Mouse (Mus musculus): ENCODE data around the gene Pank2.
A peak's percentile ranks its signal among the peaks of the same experiment; 100 is the strongest.

The Pank2 gene

GRCm38 (mm10) chr2:131323675-131324074 is 61.4 kb downstream of the Pank2 start:
- no peak for DNase-seq (ENCODE audit: low spot score in 2 of 2)

- no peak for DNase-seq (ENCODE audit: low spot score in 2 of 2)
These were observed 63.7 kb downstream of the Pank2 start for GRCm38 (mm10) chr2:131326044-131326443.

GRCm38 (mm10) chr2:131328981-131329380 is 66.7 kb downstream of the Pank2 start:
- DNase-seq (ENCODE audit: low spot score in 2 of 2) = no peak

GRCm38 (mm10) chr2:131330548-131330947 is 68.3 kb downstream of the Pank2 start:
- DNase-seq (ENCODE audit: low spot score in 2 of 2) = no peak

GRCm38 (mm10) chr2:131337602-131338001 is 75.3 kb downstream of the Pank2 start:
- no peak for DNase-seq (ENCODE audit: low spot score in 2 of 2)

GRCm38 (mm10) chr2:131344449-131344848 is 82.2 kb downstream of the Pank2 start:
- DNase-seq (ENCODE audit: low spot score in 2 of 2) = peak in 1 of 2 experiments; percentile 39

- no peak for DNase-seq (ENCODE audit: low spot score in 2 of 2)
These were observed 83.3 kb downstream of the Pank2 start for GRCm38 (mm10) chr2:131345556-131345955.

Measured in left cerebral cortex, adult 9 months (tissue).